Mouse (Mus musculus) limb, embryonic 12.5 days (tissue): ENCODE data around the gene Adora2b. TPM values are rescaled to one million over a fixed set of nuclear protein-coding genes. Genes with fewer than 3 reads are reported as not detected.

Experiments used
- ATAC-seq: fragments of 200-750 bp; cut with Nextera tagmentation; 2 replicates; pipeline ENCODE4 v1.8.0; 2017; ENCODE audit warnings: low read depth, moderate TSS enrichment; ENCODE audit not compliant: insufficient number of reproducible peaks, insufficient read depth, low FRiP score, low TSS enrichment
- H3K27ac ChIP-seq: fragments of 300-500 bp; sonication (generic); 2 replicates; pipeline ENCODE4 v1.5.1; 2016; ENCODE audit warnings: mild to moderate bottlenecking, moderate library complexity
- H3K27me3 ChIP-seq: fragments of 300-500 bp; sonication (generic); 2 replicates; pipeline ENCODE4 v1.6.1; 2016; ENCODE audit warnings: mild to moderate bottlenecking, moderate library complexity
- H3K36me3 ChIP-seq: fragments of 300-500 bp; sonication (generic); 2 replicates; pipeline ENCODE4 v1.6.1; 2016; ENCODE audit warnings: mild to moderate bottlenecking, moderate library complexity
- H3K4me1 ChIP-seq: fragments of 300-500 bp; sonication (generic); replicated peaks from 2 replicates; pipeline ENCODE4 v1.6.1; 2016
- H3K4me2 ChIP-seq: fragments of 300-500 bp; sonication (generic); 2 replicates; pipeline ENCODE4 v1.6.1; 2016; ENCODE audit warnings: mild to moderate bottlenecking, moderate library complexity
- H3K4me3 ChIP-seq: fragments of 300-500 bp; sonication (generic); replicated peaks from 2 replicates; pipeline ENCODE4 v1.5.1; 2016; ENCODE audit warnings: mild to moderate bottlenecking
- H3K9ac ChIP-seq: fragments of 300-500 bp; sonication (generic); replicated peaks from 2 replicates; pipeline ENCODE4 v1.6.1; 2016; ENCODE audit warnings: mild to moderate bottlenecking, moderate library complexity
- H3K9me3 ChIP-seq: fragments of 300-500 bp; sonication (generic); 2 replicates; pipeline ENCODE4 v1.6.1; 2016; ENCODE audit warnings: mild to moderate bottlenecking, moderate library complexity
- WGBS: fragments of 180-500 bp; shearing (Covaris S2); methylation state at CpG from one replicate; pipeline ENCODE4 v1.1.7; 2016; 5-methylcytosine and 5-hydroxymethylcytosine counted together
- polyA plus RNA-seq: library from polyadenylated mRNA; unstranded; fragments of >200 nt; fragmentation: Nextera tagmentation; extraction: Ambion mirVana; gene quantifications from 2 replicates; pipeline ENCODE4 v1.2.1, GENCODE M21; 2016

Adora2b gene
- polyA plus RNA-seq, result 7.8 and 8.1 TPM in 2 replicates

GRCm38 (mm10) chr11:62248401-62249244, at the start of gene Adora2b:
Gene Adora2b (plus strand): TSS chr11:62248984.
- H3K4me2 ChIP-seq, result peak within 1 kb of the TSS; percentile 98
- peak within 1 kb of the TSS; percentile 45; the same call in 1 of the 2 replicates for H3K27ac ChIP-seq
- H3K4me1 ChIP-seq, result peaks cover 39% of the 10 kb centered on the region
- H3K9me3 ChIP-seq, result peaks cover 8% of the 10 kb centered on the region; the same call in 1 of the 2 replicates
- peak; percentile 82 for ATAC-seq
- peak within 1 kb of the TSS; percentile 68 for H3K4me3 ChIP-seq
- under 1% methylated on average over 69 of the region's 69 CpGs for WGBS
- H3K36me3 ChIP-seq, result no peaks in the 10 kb centered on the region
- peaks cover 20% of the 10 kb centered on the region for H3K27me3 ChIP-seq
- H3K9ac ChIP-seq, result peak within 1 kb of the TSS; percentile 58

GRCm38 (mm10) chr11:62200901-62201512, 47.8 kb upstream of the Adora2b start:
- Histone ChIP-seq H3K4me3 (no peak overlapping the region), H3K4me1 (0 out of 2 replicates have a peak, but pooled peaks cover 4% of the 10 kb centered on the region), H3K27me3 (no peaks in the 10 kb centered on the region), H3K27ac (no peak overlapping the region), H3K4me2 (no peak overlapping the region), H3K36me3 (0 out of 2 replicates have a peak, but pooled peaks cover 4% of the 10 kb centered on the region), H3K9me3 (no peaks in the 10 kb centered on the region), H3K9ac (no peak overlapping the region)
- WGBS, result 54% methylated on average over 5 of the region's 5 CpGs
- ATAC-seq, result no peak

- no peak overlapping the region for H3K9ac ChIP-seq
- no peak for ATAC-seq
- peaks cover 9% of the 10 kb centered on the region for H3K36me3 ChIP-seq
- H3K27ac ChIP-seq, result no peak overlapping the region
- no peaks in the 10 kb centered on the region for H3K9me3 ChIP-seq
- H3K4me2 ChIP-seq, result no peak overlapping the region
- H3K27me3 ChIP-seq, result no peaks in the 10 kb centered on the region
- no peak overlapping the region for H3K4me3 ChIP-seq
- WGBS, result 93% methylated on average over 1 of the region's 1 CpGs
- H3K4me1 ChIP-seq, result 0 out of 2 replicates have a peak, but pooled peaks cover 4% of the 10 kb centered on the region
Measured at GRCm38 (mm10) chr11:62202645-62203044, 46.1 kb upstream of the Adora2b start.

GRCm38 (mm10) chr11:62209111-62209510, 39.7 kb upstream of the Adora2b start:
- Histone ChIP-seq H3K4me2 (no peak overlapping the region), H3K36me3 (peaks cover 13% of the 10 kb centered on the region), H3K9me3 (no peaks in the 10 kb centered on the region), H3K4me1 (no peaks in the 10 kb centered on the region), H3K27me3 (no peaks in the 10 kb centered on the region), H3K27ac (no peak overlapping the region), H3K9ac (no peak overlapping the region), H3K4me3 (no peak overlapping the region)
- no peak for ATAC-seq
- 88% methylated on average over 2 of the region's 2 CpGs for WGBS

- no peaks in the 10 kb centered on the region for H3K4me1 ChIP-seq
- H3K36me3 ChIP-seq, result peaks cover 13% of the 10 kb centered on the region
- no peaks in the 10 kb centered on the region for H3K9me3 ChIP-seq
- no peak overlapping the region for H3K4me3 ChIP-seq
- no peak overlapping the region for H3K9ac ChIP-seq
- H3K27me3 ChIP-seq, result no peaks in the 10 kb centered on the region
- H3K4me2 ChIP-seq, result no peak overlapping the region
- WGBS, result 63% methylated on average over 4 of the region's 4 CpGs
- no peak for ATAC-seq
- H3K27ac ChIP-seq, result no peak overlapping the region
Measured at GRCm38 (mm10) chr11:62209891-62210290, 38.9 kb upstream of the Adora2b start.

GRCm38 (mm10) chr11:62213384-62213989, 35.3 kb upstream of the Adora2b start:
- WGBS, result 86% methylated on average over 12 of the region's 12 CpGs

GRCm38 (mm10) chr11:62215107-62215506, 33.7 kb upstream of the Adora2b start:
- Histone ChIP-seq H3K36me3 (no peaks in the 10 kb centered on the region), H3K9me3 (no peaks in the 10 kb centered on the region), H3K4me1 (no peaks in the 10 kb centered on the region), H3K4me2 (no peak overlapping the region), H3K27me3 (no peaks in the 10 kb centered on the region), H3K27ac (no peak overlapping the region), H3K4me3 (no peak overlapping the region), H3K9ac (no peak overlapping the region)
- no peak for ATAC-seq
- 61% methylated on average over 2 of the region's 2 CpGs for WGBS

More at GRCm38 (mm10) chr11:62213384-62213989, 35.3 kb upstream of the Adora2b start:
- Histone ChIP-seq H3K36me3 (no peaks in the 10 kb centered on the region), H3K27ac (no peak overlapping the region), H3K9ac (no peak overlapping the region), H3K9me3 (no peaks in the 10 kb centered on the region), H3K4me1 (no peaks in the 10 kb centered on the region), H3K27me3 (no peaks in the 10 kb centered on the region), H3K4me2 (no peak overlapping the region), H3K4me3 (no peak overlapping the region)
- ATAC-seq, result no peak

- Histone ChIP-seq H3K4me1 (no peaks in the 10 kb centered on the region), H3K9me3 (no peaks in the 10 kb centered on the region), H3K27ac (no peak overlapping the region), H3K36me3 (no peaks in the 10 kb centered on the region), H3K27me3 (no peaks in the 10 kb centered on the region), H3K4me3 (no peak overlapping the region), H3K9ac (no peak overlapping the region), H3K4me2 (no peak overlapping the region)
- WGBS, result 84% methylated on average over 6 of the region's 6 CpGs
- no peak for ATAC-seq
Measured at GRCm38 (mm10) chr11:62217751-62218150, 31.0 kb upstream of the Adora2b start.

GRCm38 (mm10) chr11:62220756-62221510, 27.9 kb upstream of the Adora2b start:
- ATAC-seq, result no peak
- WGBS, result 74% methylated on average over 7 of the region's 7 CpGs
- H3K4me2 ChIP-seq, result no peak overlapping the region
- H3K4me1 ChIP-seq, result no peaks in the 10 kb centered on the region
- H3K9ac ChIP-seq, result no peak overlapping the region
- no peak overlapping the region for H3K27ac ChIP-seq
- no peaks in the 10 kb centered on the region for H3K36me3 ChIP-seq
- H3K9me3 ChIP-seq, result no peaks in the 10 kb centered on the region
- no peaks in the 10 kb centered on the region for H3K27me3 ChIP-seq
- H3K4me3 ChIP-seq, result no peak overlapping the region

GRCm38 (mm10) chr11:62223416-62223815, 25.4 kb upstream of the Adora2b start:
- 88% methylated on average over 5 of the region's 5 CpGs for WGBS
- H3K4me3 ChIP-seq, result no peak overlapping the region
- no peak overlapping the region for H3K27ac ChIP-seq
- no peak for ATAC-seq
- H3K9ac ChIP-seq, result no peak overlapping the region
- no peak overlapping the region for H3K4me2 ChIP-seq
- H3K4me1 ChIP-seq, result no peaks in the 10 kb centered on the region
- H3K9me3 ChIP-seq, result no peaks in the 10 kb centered on the region
- no peaks in the 10 kb centered on the region for H3K36me3 ChIP-seq
- H3K27me3 ChIP-seq, result no peaks in the 10 kb centered on the region
